Mouse (Mus musculus) left cerebral cortex, postnatal 4 days (tissue): Measurements from ENCODE around the gene Trim16. TPM values are rescaled to one million over a fixed set of nuclear protein-coding genes. Genes with fewer than 3 reads are reported as not detected.
A peak's percentile ranks its signal among the peaks of the same experiment; 100 is the strongest.

Experiments used
- DNase-seq: peaks from one replicate; pipeline ENCODE4 v3.0.0-alpha.2; 2022
- intact Hi-C: fragments of 180-260 bp; cut with DNase I; formaldehyde crosslinking; loops from one replicate; pipeline ENCODE4 v1.15.1; 2025
- total RNA-seq, 2 experiments: library from RNA; stranded (reverse); gene quantifications; 2 replicates each; pipeline ENCODE4 v1.2.3; 2021

The Trim16 gene
- 10 to 100 TPM; 10.8 to 10.9 TPM for total RNA-seq

- intact Hi-C loops: no loop called here
- peak; percentile 80 for DNase-seq
Measured at GRCm38 (mm10) chr11:62820059-62820541, at the start of gene Trim16. TSS of gene Trim16 (plus strand) at chr11:62820231.

- intact Hi-C loops: no loop called here
- no peak for DNase-seq
Measured at GRCm38 (mm10) chr11:62776510-62776909, 43.5 kb upstream of the Trim16 start.

GRCm38 (mm10) chr11:62788935-62789616 lies 31.0 kb upstream of the Trim16 start, which contains the start of gene Zfp286:
TSS of gene Zfp286 (minus strand) at chr11:62789462.
- intact Hi-C loops: no loop called here
- peak; percentile 94 for DNase-seq

GRCm38 (mm10) chr11:62789617-62789936 lies 30.5 kb upstream of the Trim16 start:
- intact Hi-C loops: no loop called here
- DNase-seq: no peak

GRCm38 (mm10) chr11:62804119-62804518 lies 15.9 kb upstream of the Trim16 start:
- intact Hi-C loops: no loop called here
- DNase-seq: no peak

GRCm38 (mm10) chr11:62807965-62808364 lies 12.1 kb upstream of the Trim16 start:
- intact Hi-C loops: no loop called here

GRCm38 (mm10) chr11:62809201-62809600 lies 10.8 kb upstream of the Trim16 start:
- peak; percentile 15 for DNase-seq
- intact Hi-C loops: no loop called here

More at GRCm38 (mm10) chr11:62807965-62808364, 12.1 kb upstream of the Trim16 start:
- DNase-seq: no peak

- no peak for DNase-seq
- intact Hi-C loops: no loop called here
Measured at GRCm38 (mm10) chr11:62812268-62812667, 7.8 kb upstream of the Trim16 start.

- intact Hi-C loops: no loop called here
- no peak for DNase-seq
Measured at GRCm38 (mm10) chr11:62813497-62813896, 6.5 kb upstream of the Trim16 start.

- no peak for DNase-seq
- intact Hi-C loops: no loop called here
Measured at GRCm38 (mm10) chr11:62813970-62814624, 5.9 kb upstream of the Trim16 start.

GRCm38 (mm10) chr11:62814625-62815024 lies 5.4 kb upstream of the Trim16 start:
- intact Hi-C loops: no loop called here
- DNase-seq: no peak

GRCm38 (mm10) chr11:62815438-62815837 lies 4.6 kb upstream of the Trim16 start:
- intact Hi-C loops: no loop called here
- no peak for DNase-seq

- intact Hi-C loops: no loop called here
- DNase-seq: no peak
Measured at GRCm38 (mm10) chr11:62816591-62816990, 3.4 kb upstream of the Trim16 start.

GRCm38 (mm10) chr11:62819059-62819686 lies 858 bp upstream of the Trim16 start:
- DNase-seq: no peak

GRCm38 (mm10) chr11:62820661-62821437 lies 818 bp downstream of the Trim16 start:
- intact Hi-C loops: no loop called here

More at GRCm38 (mm10) chr11:62819059-62819686, 858 bp upstream of the Trim16 start:
- intact Hi-C loops: no loop called here

GRCm38 (mm10) chr11:62821893-62822292 lies 1.9 kb downstream of the Trim16 start:
- no peak for DNase-seq
- intact Hi-C loops: no loop called here

More at GRCm38 (mm10) chr11:62820661-62821437, 818 bp downstream of the Trim16 start:
- peak; percentile 12 for DNase-seq

- no peak for DNase-seq
- intact Hi-C loops: no loop called here
Measured at GRCm38 (mm10) chr11:62824211-62824610, 4.2 kb downstream of the Trim16 start.

- intact Hi-C loops: no loop called here
- no peak for DNase-seq
Measured at GRCm38 (mm10) chr11:62825222-62826105, 5.4 kb downstream of the Trim16 start.

GRCm38 (mm10) chr11:62826106-62826733 lies 6.2 kb downstream of the Trim16 start:
- intact Hi-C loops: no loop called here
- no peak for DNase-seq
